Mouse (Mus musculus) hindbrain, embryonic 13.5 days (tissue): ENCODE measurements around the gene Fancl. TPM values are rescaled to one million over a fixed set of nuclear protein-coding genes. Genes with fewer than 3 reads are reported as not detected.
A peak's percentile ranks its signal among the peaks of the same experiment; 100 is the strongest.

Experiments used
- ATAC-seq: fragments of 200-750 bp; cut with Nextera tagmentation; 2 replicates; pipeline ENCODE4 v1.8.0; 2017; ENCODE audit warnings: moderate TSS enrichment; ENCODE audit not compliant: low FRiP score
- H3K27ac ChIP-seq: fragments of 300-500 bp; sonication (generic); 2 replicates; pipeline ENCODE4 v1.5.1; 2015; ENCODE audit warnings: inconsistent platforms, mild to moderate bottlenecking, moderate library complexity
- H3K27me3 ChIP-seq: fragments of 300-500 bp; sonication (generic); 2 replicates; pipeline ENCODE4 v1.6.1; 2015; ENCODE audit warnings: mild to moderate bottlenecking, inconsistent platforms
- H3K36me3 ChIP-seq: fragments of 300-500 bp; sonication (generic); 2 replicates; pipeline ENCODE4 v1.6.1; 2015; ENCODE audit warnings: mild to moderate bottlenecking, inconsistent platforms
- H3K4me1 ChIP-seq: fragments of 300-500 bp; sonication (generic); replicated peaks from 2 replicates; pipeline ENCODE4 v1.6.1; 2015; ENCODE audit warnings: inconsistent platforms
- H3K4me2 ChIP-seq: fragments of 300-500 bp; sonication (generic); 2 replicates; pipeline ENCODE4 v1.6.1; 2015; ENCODE audit warnings: inconsistent platforms, mild to moderate bottlenecking, moderate library complexity
- H3K4me3 ChIP-seq: fragments of 300-500 bp; sonication (generic); 2 replicates; pipeline ENCODE4 v1.5.1; 2015; ENCODE audit warnings: mild to moderate bottlenecking, inconsistent platforms
- H3K9ac ChIP-seq: fragments of 300-500 bp; sonication (generic); 2 replicates; pipeline ENCODE4 v1.6.1; 2015; ENCODE audit warnings: mild to moderate bottlenecking, inconsistent platforms
- H3K9me3 ChIP-seq: fragments of 300-500 bp; sonication (generic); 2 replicates; pipeline ENCODE4 v1.6.1; 2016; ENCODE audit warnings: inconsistent platforms
- WGBS: fragments of 180-500 bp; shearing (Covaris S2); methylation state at CpG from one replicate; pipeline ENCODE4 v1.1.7; 2015; 5-methylcytosine and 5-hydroxymethylcytosine counted together
- polyA plus RNA-seq: library from polyadenylated mRNA; unstranded; fragments of >200 nt; fragmentation: Nextera tagmentation; extraction: Ambion mirVana; gene quantifications from 2 replicates; pipeline ENCODE4 v1.2.1, GENCODE M21; 2015

Fancl gene
- polyA plus RNA-seq, 1 experiment from 2014 or later, result 14.7 TPM

DNA sequence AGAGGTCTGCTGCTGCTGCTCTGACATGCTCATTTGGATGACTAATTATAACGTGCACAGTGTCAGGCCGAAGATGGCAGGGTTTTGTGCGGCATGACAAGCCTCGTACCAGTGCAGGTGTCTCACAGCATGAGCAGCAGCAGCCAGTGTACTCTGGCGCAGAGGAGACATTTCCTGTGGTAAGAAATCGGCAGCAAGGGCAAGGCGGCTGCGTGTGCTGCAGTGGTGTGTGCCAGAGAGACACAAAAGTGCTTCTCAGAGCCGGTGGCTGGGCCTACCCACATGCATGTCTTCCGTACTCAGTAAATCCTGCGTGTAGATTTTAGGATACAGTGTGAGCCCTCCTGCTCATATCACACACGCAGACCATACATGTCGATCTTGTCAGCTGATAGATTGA, 51.9 kb downstream of the Fancl start:
- 66% methylated on average over 13 of the region's 13 CpGs for WGBS
- no peaks in the 10 kb centered on the region for H3K9me3 ChIP-seq
- no peak overlapping the region for H3K4me3 ChIP-seq
- H3K4me2 ChIP-seq, result peak overlapping the region; percentile 15; the same call in 1 of the 2 replicates
- ATAC-seq, result peak; percentile 76
- peaks cover 4% of the 10 kb centered on the region; the same call in 1 of the 2 replicates for H3K4me1 ChIP-seq
- 0 out of 2 replicates have a peak overlapping the region, but pooled peaks have one; percentile 35 for H3K9ac ChIP-seq
- peak overlapping the region; percentile 71 for H3K27ac ChIP-seq
- no peaks in the 10 kb centered on the region for H3K27me3 ChIP-seq
- H3K36me3 ChIP-seq, result no peaks in the 10 kb centered on the region

DNA sequence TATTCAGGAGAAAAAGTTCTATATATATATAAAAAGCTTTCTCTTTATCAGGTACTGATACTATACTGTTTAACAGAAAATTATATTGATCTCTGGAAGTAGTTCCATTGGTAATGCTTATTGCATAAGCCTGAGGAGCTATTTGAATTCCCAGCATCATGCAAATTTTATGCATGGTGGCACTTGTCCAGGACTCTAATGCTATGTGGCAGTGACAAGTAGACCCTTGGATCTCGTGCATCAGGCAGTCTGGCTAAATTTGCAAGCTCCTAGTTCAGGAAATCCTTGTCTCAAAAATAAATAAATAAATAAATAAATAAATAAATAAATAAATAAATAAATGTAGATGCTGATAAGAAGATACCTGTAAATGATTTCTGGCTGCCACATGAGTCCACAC, 55.2 kb downstream of the Fancl start:
- Histone ChIP-seq H3K36me3 (no peaks in the 10 kb centered on the region), H3K27me3 (no peaks in the 10 kb centered on the region), H3K9ac (no peak overlapping the region), H3K27ac (no peak overlapping the region), H3K4me1 (peaks cover 4% of the 10 kb centered on the region; the same call in 1 of the 2 replicates), H3K9me3 (no peaks in the 10 kb centered on the region), H3K4me2 (no peak overlapping the region), H3K4me3 (no peak overlapping the region)
- no peak for ATAC-seq
- 44% methylated on average over 1 of the region's 1 CpGs for WGBS

DNA sequence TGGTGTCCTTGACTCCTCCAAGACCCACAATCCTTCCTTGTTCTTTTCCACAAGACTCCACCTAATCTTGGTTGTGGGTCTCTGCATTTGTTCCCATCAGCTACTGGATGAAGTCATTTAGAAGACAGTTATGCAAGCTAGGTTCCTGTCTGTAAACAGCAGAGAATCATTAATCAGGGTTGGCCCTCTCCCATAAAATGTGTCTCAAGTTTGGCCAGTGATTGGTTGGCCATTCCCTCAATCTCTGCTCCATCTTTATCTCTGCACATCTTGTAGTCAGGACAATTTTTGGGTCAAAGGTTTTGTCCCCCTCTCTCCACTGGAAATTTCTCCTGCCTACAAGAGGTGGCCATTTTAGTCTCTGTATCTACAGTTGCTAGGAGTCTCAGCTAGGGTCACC, 58.4 kb downstream of the Fancl start:
- Histone ChIP-seq H3K27ac (no peak overlapping the region), H3K9ac (no peak overlapping the region), H3K4me1 (no peaks in the 10 kb centered on the region), H3K4me3 (no peak overlapping the region), H3K27me3 (no peaks in the 10 kb centered on the region), H3K9me3 (no peaks in the 10 kb centered on the region), H3K36me3 (no peaks in the 10 kb centered on the region), H3K4me2 (no peak overlapping the region)
- ATAC-seq, result no peak

DNA sequence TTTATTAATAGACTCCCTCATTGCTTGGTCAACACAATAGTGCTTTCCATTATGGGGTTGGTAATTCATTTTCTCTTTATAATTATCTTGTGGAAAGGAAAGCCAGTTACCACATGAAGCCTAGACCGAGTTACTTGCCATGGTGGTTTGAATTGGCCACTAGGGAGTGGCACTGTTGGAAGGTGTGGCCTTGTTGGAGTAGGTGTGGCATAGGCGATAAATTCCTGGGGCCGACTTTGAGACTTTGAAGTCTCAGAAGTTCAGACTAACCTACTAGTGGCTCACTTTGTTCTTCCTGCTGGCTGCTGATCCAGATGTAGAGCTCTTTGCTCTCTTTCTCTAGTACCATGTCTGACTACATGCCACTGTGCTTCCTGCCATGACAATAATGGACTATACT, 63.9 kb downstream of the Fancl start:
- Histone ChIP-seq H3K36me3 (no peaks in the 10 kb centered on the region), H3K27ac (no peak overlapping the region), H3K9ac (no peak overlapping the region), H3K4me3 (no peak overlapping the region), H3K27me3 (no peaks in the 10 kb centered on the region), H3K4me2 (no peak overlapping the region), H3K9me3 (no peaks in the 10 kb centered on the region), H3K4me1 (no peaks in the 10 kb centered on the region)
- ATAC-seq, result no peak
- 89% methylated on average over 3 of the region's 3 CpGs for WGBS

DNA sequence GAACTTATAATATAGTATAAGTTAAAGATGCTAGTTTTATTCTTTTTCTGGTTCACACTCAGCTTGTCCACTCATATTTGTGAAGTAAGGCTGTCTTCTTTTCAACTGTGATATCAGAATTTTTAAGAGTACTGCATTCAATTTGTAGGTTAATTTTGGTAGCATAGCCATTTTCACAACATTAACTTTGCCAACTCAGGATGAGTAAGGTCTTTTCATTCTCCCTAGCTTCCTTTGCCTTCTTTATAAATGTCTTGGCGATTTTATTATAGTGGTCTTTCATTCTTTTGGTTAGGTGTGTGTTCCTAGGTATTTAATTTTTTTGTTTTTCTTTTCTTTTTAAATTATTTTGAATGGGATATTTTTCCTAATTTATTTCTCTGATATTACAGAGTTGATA, 64.7 kb downstream of the Fancl start:
- Histone ChIP-seq H3K9ac (no peak overlapping the region), H3K4me2 (no peak overlapping the region), H3K4me1 (no peaks in the 10 kb centered on the region), H3K27me3 (no peaks in the 10 kb centered on the region), H3K9me3 (no peaks in the 10 kb centered on the region), H3K27ac (no peak overlapping the region), H3K4me3 (no peak overlapping the region), H3K36me3 (no peaks in the 10 kb centered on the region)
- no peak for ATAC-seq
- 97% methylated on average over 1 of the region's 1 CpGs for WGBS

DNA sequence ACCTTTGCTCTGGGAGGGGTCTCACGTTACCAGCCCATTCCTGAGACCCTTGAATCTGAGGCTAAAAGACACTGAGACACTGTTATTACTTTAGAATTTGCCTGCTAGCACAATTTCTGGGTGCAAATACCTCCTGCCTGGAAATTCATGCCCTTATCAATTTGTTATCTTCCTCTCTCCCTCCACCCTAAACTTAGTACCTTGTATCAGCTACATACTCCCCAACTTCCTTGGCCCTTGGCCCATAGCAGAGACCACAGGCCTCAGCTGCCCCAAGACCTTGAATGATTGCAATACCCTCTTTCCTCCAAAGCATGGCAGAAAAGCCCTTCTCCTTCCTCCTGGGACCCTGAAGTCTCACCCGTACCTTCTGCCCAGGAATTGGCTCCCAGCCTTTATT, 65.3 kb downstream of the Fancl start:
- H3K4me2 ChIP-seq, result no peak overlapping the region
- H3K36me3 ChIP-seq, result no peaks in the 10 kb centered on the region
- H3K27me3 ChIP-seq, result no peaks in the 10 kb centered on the region
- no peak overlapping the region for H3K4me3 ChIP-seq
- H3K9me3 ChIP-seq, result no peaks in the 10 kb centered on the region
- no peaks in the 10 kb centered on the region for H3K4me1 ChIP-seq
- 98% methylated on average over 2 of the region's 2 CpGs for WGBS
- H3K9ac ChIP-seq, result no peak overlapping the region
- ATAC-seq, result no peak
- H3K27ac ChIP-seq, result no peak overlapping the region

DNA sequence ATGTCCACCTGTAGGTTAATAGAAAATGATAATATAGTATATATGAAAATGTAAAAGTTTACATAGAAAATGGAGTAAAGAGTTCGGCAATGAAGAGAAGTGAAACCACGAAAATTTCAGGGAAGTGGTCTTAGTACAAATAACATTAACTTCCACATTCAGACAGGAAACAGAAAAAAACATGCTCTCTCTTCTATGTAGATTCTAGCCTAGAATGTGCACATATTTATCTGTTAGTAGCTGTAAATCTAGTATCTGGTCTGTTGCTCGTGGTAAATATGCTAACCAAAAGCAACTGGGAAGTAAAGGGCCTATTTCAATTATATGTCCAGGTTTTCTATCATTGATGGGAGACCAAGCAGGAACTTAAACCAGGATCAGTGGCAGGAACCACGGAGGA, 66.8 kb downstream of the Fancl start:
- Histone ChIP-seq H3K9ac (no peak overlapping the region), H3K4me3 (no peak overlapping the region), H3K27ac (no peak overlapping the region), H3K9me3 (no peaks in the 10 kb centered on the region), H3K4me2 (no peak overlapping the region), H3K36me3 (no peaks in the 10 kb centered on the region), H3K4me1 (no peaks in the 10 kb centered on the region), H3K27me3 (no peaks in the 10 kb centered on the region)
- WGBS, result 96% methylated on average over 4 of the region's 4 CpGs
- no peak for ATAC-seq

DNA sequence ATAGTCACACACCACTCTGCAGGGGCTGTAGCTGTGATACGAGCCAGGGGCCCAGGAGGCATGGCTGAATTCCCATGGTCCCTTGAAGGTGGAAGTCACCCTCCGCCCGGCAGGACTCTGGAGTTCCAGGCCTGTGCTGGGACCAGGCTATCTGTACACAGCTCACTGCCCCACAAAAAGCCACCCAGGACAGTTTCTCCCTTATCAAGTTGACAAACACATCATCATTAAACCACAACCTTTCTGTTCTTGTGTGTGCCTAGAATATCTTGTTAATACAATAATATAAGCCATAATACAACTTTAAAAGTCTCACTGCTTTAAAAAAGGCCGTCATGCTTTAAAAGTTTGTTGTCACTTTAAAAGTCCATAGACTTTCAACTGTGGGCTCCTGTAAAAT, 68.1 kb downstream of the Fancl start:
- Histone ChIP-seq H3K9me3 (no peaks in the 10 kb centered on the region), H3K36me3 (no peaks in the 10 kb centered on the region), H3K27me3 (no peaks in the 10 kb centered on the region), H3K4me3 (no peak overlapping the region), H3K27ac (no peak overlapping the region), H3K9ac (no peak overlapping the region), H3K4me2 (no peak overlapping the region), H3K4me1 (no peaks in the 10 kb centered on the region)
- ATAC-seq, result no peak
- 91% methylated on average over 4 of the region's 4 CpGs for WGBS

DNA sequence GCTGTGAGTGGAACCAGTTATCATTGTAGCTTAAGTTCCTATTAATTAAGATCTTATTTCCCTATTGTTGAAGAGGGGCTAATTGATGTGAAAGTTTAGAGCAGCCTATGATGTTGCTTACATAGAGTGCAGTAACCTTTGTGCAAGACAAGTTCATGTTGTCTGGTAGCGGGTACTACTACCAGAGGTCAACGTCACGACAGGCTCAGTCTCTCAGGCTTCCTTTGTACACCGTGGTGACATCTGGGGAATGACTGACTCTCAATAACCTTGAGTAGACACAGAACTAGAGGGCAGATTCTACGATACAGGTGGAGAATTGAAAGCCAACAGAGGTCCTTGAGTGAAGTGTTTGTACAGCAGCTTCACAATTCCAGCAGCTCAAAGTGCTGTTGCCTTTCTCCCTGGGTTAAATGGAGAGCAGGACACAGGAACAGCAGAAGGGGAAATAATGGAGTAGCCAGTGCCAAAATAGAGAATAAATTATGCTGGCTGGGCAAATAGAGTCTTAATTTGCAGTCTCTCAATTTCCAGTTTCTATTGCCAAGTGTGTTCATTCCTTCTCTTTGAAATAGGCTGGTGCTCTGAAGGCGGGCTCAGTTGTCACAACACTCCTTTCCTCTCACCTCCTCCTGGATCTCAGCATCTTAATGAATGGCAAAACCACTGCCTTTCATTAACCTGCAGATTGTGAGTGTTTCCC, 91.3 kb downstream of the Fancl start:
- H3K36me3 ChIP-seq, result peaks cover 4% of the 10 kb centered on the region; the same call in 1 of the 2 replicates
- H3K9me3 ChIP-seq, result no peaks in the 10 kb centered on the region
- no peak overlapping the region for H3K4me2 ChIP-seq
- no peaks in the 10 kb centered on the region for H3K4me1 ChIP-seq
- no peak overlapping the region for H3K4me3 ChIP-seq
- H3K9ac ChIP-seq, result no peak overlapping the region
- no peaks in the 10 kb centered on the region for H3K27me3 ChIP-seq
- no peak overlapping the region for H3K27ac ChIP-seq
- 85% methylated on average over 6 of the region's 6 CpGs for WGBS
- no peak for ATAC-seq

DNA sequence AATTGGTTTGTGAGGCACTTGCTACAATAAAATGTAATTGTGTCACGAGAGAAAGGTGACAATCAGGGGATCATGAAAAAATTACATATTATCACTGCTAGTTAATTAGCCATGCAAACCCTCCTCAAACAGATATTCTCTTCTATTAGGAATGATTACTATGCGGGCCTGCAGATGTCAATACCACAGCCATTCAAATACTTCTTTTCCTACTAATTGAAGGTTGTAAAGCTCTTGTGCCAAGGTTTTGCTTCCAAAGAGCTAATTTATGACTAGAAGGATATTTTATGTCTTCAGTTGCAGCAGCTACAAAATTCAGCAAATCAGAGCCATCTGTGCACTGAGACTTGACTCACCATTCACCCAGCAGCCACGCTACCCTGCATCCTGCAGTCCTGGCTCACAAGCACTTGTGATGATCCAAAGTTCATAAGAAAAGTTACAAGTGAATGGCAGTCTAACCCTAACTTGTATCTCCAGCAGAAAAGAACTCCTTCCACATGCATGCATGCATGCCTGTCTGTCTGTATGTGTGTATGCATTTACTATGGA, 95.8 kb downstream of the Fancl start:
- 80% methylated on average over 3 of the region's 3 CpGs for WGBS
- no peak overlapping the region for H3K4me3 ChIP-seq
- no peak for ATAC-seq

DNA sequence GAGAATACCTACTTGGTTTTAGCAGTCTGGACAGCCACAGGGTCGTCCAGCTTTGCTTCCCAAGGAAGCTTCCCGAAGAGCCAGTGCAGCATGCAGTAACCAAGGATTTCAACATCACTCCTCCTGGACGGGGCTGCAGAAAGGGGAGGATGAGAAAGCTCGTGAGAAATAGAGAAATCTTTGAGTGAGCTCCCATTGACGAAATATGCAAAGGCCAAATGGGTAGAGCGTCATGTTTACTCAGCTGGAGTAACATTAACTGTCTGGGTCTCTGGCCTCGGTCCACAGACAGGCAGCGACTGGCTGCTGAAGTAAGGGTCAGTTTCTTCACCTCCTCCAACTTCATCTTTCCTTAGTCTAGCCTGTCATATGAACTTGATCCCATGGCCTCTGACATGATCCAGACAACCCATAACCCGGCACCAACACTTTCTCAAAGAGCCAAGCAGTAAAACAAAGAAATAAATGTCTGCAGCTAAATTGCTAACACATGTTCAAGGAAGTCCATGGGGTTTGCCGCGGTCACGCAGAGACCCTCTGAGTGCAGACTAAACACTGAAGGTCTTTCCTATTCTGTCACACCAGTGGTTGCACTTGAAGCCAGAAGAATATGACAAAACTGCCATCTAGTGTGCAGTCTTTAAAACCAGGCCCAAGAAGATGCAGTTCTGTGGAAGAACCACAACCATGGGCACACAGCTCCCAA, 104.0 kb downstream of the Fancl start:
- peak; percentile 82 for ATAC-seq
- Histone ChIP-seq H3K4me3 (no peak overlapping the region), H3K36me3 (no peaks in the 10 kb centered on the region), H3K27me3 (no peaks in the 10 kb centered on the region), H3K9ac (no peak overlapping the region), H3K4me1 (no peaks in the 10 kb centered on the region), H3K27ac (no peak overlapping the region), H3K4me2 (no peak overlapping the region), H3K9me3 (no peaks in the 10 kb centered on the region)
- 64% methylated on average over 12 of the region's 12 CpGs for WGBS

More for the DNA sequence above, 95.8 kb downstream of the Fancl start:
- no peak overlapping the region for H3K9ac ChIP-seq
- no peaks in the 10 kb centered on the region for H3K27me3 ChIP-seq
- no peaks in the 10 kb centered on the region for H3K9me3 ChIP-seq
- H3K4me1 ChIP-seq, result no peaks in the 10 kb centered on the region
- H3K27ac ChIP-seq, result no peak overlapping the region
- no peak overlapping the region for H3K4me2 ChIP-seq
- no peaks in the 10 kb centered on the region for H3K36me3 ChIP-seq

DNA sequence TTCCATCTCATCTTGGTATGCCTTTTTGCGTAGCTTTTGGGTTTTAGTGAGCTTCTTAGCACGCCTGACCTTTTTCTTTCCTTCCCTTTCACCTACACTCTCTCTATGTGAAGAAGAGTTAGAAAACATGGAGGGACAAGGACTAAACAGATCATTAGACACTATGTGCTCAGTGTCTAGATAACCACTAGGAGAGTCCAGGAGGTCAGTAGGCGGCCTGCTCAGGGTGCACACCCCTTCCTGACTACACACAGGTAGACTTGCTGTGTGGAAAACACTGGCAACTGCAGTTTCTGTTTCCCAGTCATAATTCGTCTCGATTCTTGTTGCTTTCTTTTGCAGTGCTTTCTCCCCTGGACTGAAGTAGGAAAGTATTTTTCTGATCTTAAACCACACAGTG, 110.0 kb downstream of the Fancl start:
- ATAC-seq, result no peak
- H3K4me2 ChIP-seq, result no peak overlapping the region
- no peaks in the 10 kb centered on the region for H3K27me3 ChIP-seq
- H3K9ac ChIP-seq, result no peak overlapping the region
- H3K4me3 ChIP-seq, result no peak overlapping the region
- WGBS, result 93% methylated on average over 5 of the region's 5 CpGs
- no peak overlapping the region for H3K27ac ChIP-seq
- no peaks in the 10 kb centered on the region for H3K9me3 ChIP-seq
- no peaks in the 10 kb centered on the region for H3K4me1 ChIP-seq
- H3K36me3 ChIP-seq, result no peaks in the 10 kb centered on the region

DNA sequence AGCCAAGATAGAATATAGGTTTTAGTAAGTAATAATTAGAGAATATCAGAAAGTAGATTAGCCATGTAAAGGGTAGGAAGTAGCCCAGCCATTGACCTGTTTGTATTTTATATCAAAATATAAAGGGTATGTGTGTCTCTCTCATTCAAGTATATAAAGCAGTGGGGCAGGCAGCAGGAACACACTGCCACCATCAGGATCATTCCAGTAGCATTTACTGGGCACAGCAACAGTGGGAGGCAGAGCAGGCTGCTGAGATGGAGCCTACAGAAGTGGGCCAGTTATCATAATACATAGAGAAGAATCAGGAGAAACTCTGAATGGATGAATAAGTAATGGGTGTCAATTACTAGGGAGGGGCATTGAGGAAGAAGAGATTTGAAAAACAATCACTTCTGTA, 127.7 kb downstream of the Fancl start:
- Histone ChIP-seq H3K4me2 (no peak overlapping the region), H3K9me3 (no peaks in the 10 kb centered on the region), H3K4me3 (no peak overlapping the region), H3K27me3 (no peaks in the 10 kb centered on the region), H3K4me1 (no peaks in the 10 kb centered on the region), H3K36me3 (peaks cover 3% of the 10 kb centered on the region; the same call in 1 of the 2 replicates), H3K27ac (no peak overlapping the region), H3K9ac (no peak overlapping the region)
- ATAC-seq, result no peak
